Mouse (Mus musculus) neural tube, embryonic 11.5 days (tissue): ENCODE data around the gene Vps54. TPM values are rescaled to one million over a fixed set of nuclear protein-coding genes. Genes with fewer than 3 reads are reported as not detected.
"Not testable (repeated sequence)": the region's sequence is repeated elsewhere in the genome, so short reads cannot be mapped to it uniquely, and the experiment has no call there.

Experiments
- ATAC-seq: fragments of 200-750 bp; cut with Nextera tagmentation; 2 replicates; pipeline ENCODE4 v1.8.0; 2017; ENCODE audit warnings: moderate number of reproducible peaks, mild to moderate bottlenecking, moderate TSS enrichment, moderate library complexity; ENCODE audit not compliant: insufficient read depth, low FRiP score, low TSS enrichment
- DNase-seq: peaks from one replicate; pipeline ENCODE4 v3.0.0-alpha.2; 2015; ENCODE audit warnings: low spot score
- H3K27ac ChIP-seq: fragments of 300-500 bp; sonication (generic); 2 replicates; pipeline ENCODE4 v1.5.1; 2014; ENCODE audit warnings: low read depth, mild to moderate bottlenecking, low read length
- H3K27me3 ChIP-seq: fragments of 300-500 bp; sonication (generic); 2 replicates; pipeline ENCODE4 v1.6.1; 2014; ENCODE audit warnings: mild to moderate bottlenecking, low read length, mixed read lengths; ENCODE audit not compliant: control insufficient read depth, insufficient read depth
- H3K36me3 ChIP-seq: fragments of 300-500 bp; sonication (generic); 2 replicates; pipeline ENCODE4 v1.6.1; 2014; ENCODE audit warnings: mild to moderate bottlenecking, low read length, moderate library complexity, mixed read lengths; ENCODE audit not compliant: control insufficient read depth, insufficient read depth
- H3K4me1 ChIP-seq: fragments of 300-500 bp; sonication (generic); 2 replicates; pipeline ENCODE4 v1.6.1; 2014; ENCODE audit warnings: low read length, mixed read lengths; ENCODE audit not compliant: control insufficient read depth, insufficient read depth
- H3K4me2 ChIP-seq: fragments of 300-500 bp; sonication (generic); 2 replicates; pipeline ENCODE4 v1.6.1; 2014; ENCODE audit warnings: low read depth, mild to moderate bottlenecking, moderate library complexity
- H3K4me3 ChIP-seq: fragments of 300-500 bp; sonication (generic); 2 replicates; pipeline ENCODE4 v1.5.1; 2014; ENCODE audit warnings: low read depth, low read length
- H3K9ac ChIP-seq: fragments of 300-500 bp; sonication (generic); 2 replicates; pipeline ENCODE4 v1.6.1; 2014; ENCODE audit warnings: mild to moderate bottlenecking, low read length
- H3K9me3 ChIP-seq: fragments of 300-500 bp; sonication (generic); 2 replicates; pipeline ENCODE4 v1.6.1; 2016; ENCODE audit warnings: low read length; ENCODE audit not compliant: control insufficient read depth
- WGBS: fragments of 180-500 bp; shearing (Covaris S2); extraction: QIAGEN DNeasy Blood & Tissue Kit; methylation state at CpG from one replicate; pipeline ENCODE4 v1.1.7; 2014; 5-methylcytosine and 5-hydroxymethylcytosine counted together
- polyA plus RNA-seq: library from polyadenylated mRNA; unstranded; fragments of >200 nt; fragmentation: Nextera tagmentation; extraction: Ambion mirVana; gene quantifications from 2 replicates; pipeline ENCODE4 v1.2.1, GENCODE M21; 2014

Gene Vps54
- polyA plus RNA-seq, 1 experiment from 2014 or later, result 13.2 TPM

DNA sequence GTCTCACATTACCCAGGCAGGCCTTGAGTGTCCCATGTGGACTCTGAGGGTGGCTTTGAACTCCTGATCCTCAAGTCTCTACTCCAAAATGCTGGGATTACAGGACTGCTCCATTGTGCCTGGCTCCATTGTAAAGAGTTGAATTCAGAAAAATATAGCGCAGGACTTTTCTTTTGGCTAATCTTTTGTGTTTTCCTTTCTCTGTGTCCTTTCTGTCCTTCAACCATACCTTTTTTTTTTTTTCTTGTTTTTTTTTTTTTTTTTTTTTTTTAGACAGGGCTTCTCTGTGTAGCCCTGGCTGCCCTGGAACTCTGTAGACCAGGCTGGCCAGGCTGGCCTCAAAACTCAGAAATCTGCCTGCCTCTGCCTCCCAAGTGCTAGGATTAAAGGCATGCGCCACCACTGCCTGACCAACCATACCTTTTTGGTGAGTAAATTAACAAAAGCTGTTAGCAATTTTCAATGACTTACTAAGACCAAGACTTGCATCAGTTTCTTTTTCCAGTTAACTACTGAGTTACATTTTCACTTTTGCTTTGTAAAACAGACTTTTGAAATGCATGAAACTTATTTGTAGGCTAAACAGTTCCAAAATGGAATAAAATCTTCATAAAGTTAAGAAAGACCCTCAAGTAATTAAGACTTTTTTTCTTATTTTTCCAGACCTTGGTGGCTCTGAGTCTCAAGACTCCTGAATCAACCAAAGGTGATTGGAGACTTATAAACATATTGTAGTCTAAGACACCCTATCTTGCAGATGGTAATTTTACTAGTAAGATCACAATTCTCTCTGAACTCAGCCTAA lies 1.4 kb upstream of the Vps54 start:
- ATAC-seq (no peak), DNase-seq (no peak)
- H3K27ac ChIP-seq, result no peak overlapping the region
- no peak overlapping the region; the same call in 1 of the 2 replicates for H3K4me3 ChIP-seq
- 97% methylated on average over 2 of the region's 2 CpGs for WGBS
- H3K36me3 ChIP-seq, result no peaks in the 10 kb centered on the region
- H3K4me1 ChIP-seq, result 0 out of 2 replicates have a peak, but pooled peaks cover 3% of the 10 kb centered on the region
- H3K27me3 ChIP-seq, result no peaks in the 10 kb centered on the region
- no peak overlapping the region; the same call in 1 of the 2 replicates for H3K4me2 ChIP-seq
- H3K9me3 ChIP-seq, result no peaks in the 10 kb centered on the region
- H3K9ac ChIP-seq, result no peak overlapping the region

DNA sequence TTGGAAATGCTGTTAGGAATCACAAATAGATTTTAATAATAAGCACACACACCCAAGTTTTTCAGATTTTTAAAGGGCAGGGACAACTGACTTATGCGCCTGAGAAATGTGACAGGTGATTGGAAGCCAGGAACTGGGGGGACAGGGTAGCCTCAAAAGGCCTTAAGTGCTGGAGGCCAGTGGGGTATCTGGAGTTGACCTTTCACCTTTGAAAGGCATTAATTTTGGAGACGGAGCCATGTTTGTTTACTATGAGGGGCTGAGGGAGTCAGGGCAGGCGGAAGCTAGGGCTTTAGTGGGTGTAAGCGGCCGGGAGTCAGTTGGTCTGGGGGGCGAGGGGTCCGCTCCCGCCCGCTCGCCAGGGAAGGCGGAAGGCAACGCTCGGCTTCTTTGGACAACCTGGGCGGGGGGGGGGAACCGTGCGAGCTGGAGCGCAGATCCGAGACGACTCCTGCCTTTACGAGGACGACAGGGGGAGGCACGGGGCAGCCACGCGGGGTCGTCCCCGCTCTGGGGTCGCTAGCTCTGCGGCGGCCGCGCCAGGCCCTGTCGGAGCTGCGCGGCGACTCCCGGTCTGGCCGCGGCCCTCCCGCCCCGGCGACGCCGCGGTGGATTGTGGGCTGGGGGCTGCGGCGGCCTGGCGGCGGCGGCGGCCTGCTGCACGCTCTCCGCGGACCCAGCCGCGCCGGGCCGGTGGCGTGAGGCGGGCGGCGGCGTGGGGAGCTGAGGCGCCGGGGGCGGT lies 631 bp upstream of the Vps54 start:
- H3K27me3 ChIP-seq, result no peaks in the 10 kb centered on the region
- H3K36me3 ChIP-seq, result no peaks in the 10 kb centered on the region
- H3K4me1 ChIP-seq, result 0 out of 2 replicates have a peak, but pooled peaks cover 3% of the 10 kb centered on the region
- peak; percentile 91 for ATAC-seq
- peak overlapping the region; percentile 97 for H3K27ac ChIP-seq
- peak overlapping the region; percentile 61 for H3K4me2 ChIP-seq
- no peaks in the 10 kb centered on the region for H3K9me3 ChIP-seq
- DNase-seq, result peak; percentile 83
- WGBS, result 1% methylated on average over 57 of the region's 65 CpGs
- peak overlapping the region; percentile 98 for H3K9ac ChIP-seq
- peak overlapping the region; percentile 95 for H3K4me3 ChIP-seq

- ATAC-seq (no peak), DNase-seq (no peak)
- Histone ChIP-seq H3K27ac (peak overlapping the region; percentile 97), H3K4me1 (0 out of 2 replicates have a peak, but pooled peaks cover 3% of the 10 kb centered on the region), H3K9me3 (no peaks in the 10 kb centered on the region), H3K4me3 (peak overlapping the region; percentile 95), H3K9ac (peak overlapping the region; percentile 98), H3K27me3 (no peaks in the 10 kb centered on the region), H3K4me2 (peak overlapping the region; percentile 61), H3K36me3 (no peaks in the 10 kb centered on the region)
- 35% methylated on average over 7 of the region's 7 CpGs for WGBS
Observed at GRCm38 (mm10) chr11:21239763-21240509, 855 bp downstream of the Vps54 start.

GRCm38 (mm10) chr11:21241351-21241750 lies 2.3 kb downstream of the Vps54 start:
- Histone ChIP-seq H3K9me3 (no peaks in the 10 kb centered on the region), H3K27ac (no peak overlapping the region), H3K9ac (no peak overlapping the region), H3K36me3 (no peaks in the 10 kb centered on the region), H3K4me3 (no peak overlapping the region), H3K4me2 (no peak overlapping the region), H3K27me3 (no peaks in the 10 kb centered on the region), H3K4me1 (0 out of 2 replicates have a peak, but pooled peaks cover 3% of the 10 kb centered on the region)
- 90% methylated on average over 1 of the region's 1 CpGs for WGBS
- ATAC-seq, result no peak
- no peak for DNase-seq

- Histone ChIP-seq H3K4me1 (no peaks in the 10 kb centered on the region), H3K36me3 (no peaks in the 10 kb centered on the region), H3K4me2 (no peak overlapping the region), H3K9ac (no peak overlapping the region), H3K27me3 (no peaks in the 10 kb centered on the region), H3K27ac (no peak overlapping the region), H3K9me3 (no peaks in the 10 kb centered on the region), H3K4me3 (no peak overlapping the region)
- ATAC-seq (no peak), DNase-seq (no peak)
- 79% methylated on average over 4 of the region's 4 CpGs for WGBS
Observed at GRCm38 (mm10) chr11:21247203-21247865, 8.3 kb downstream of the Vps54 start.

GRCm38 (mm10) chr11:21247940-21248339 lies 8.9 kb downstream of the Vps54 start:
- Histone ChIP-seq H3K4me1 (no peaks in the 10 kb centered on the region), H3K4me2 (no peak overlapping the region), H3K36me3 (no peaks in the 10 kb centered on the region), H3K9me3 (no peaks in the 10 kb centered on the region), H3K27ac (no peak overlapping the region), H3K9ac (no peak overlapping the region), H3K4me3 (no peak overlapping the region), H3K27me3 (no peaks in the 10 kb centered on the region)
- DNase-seq (no peak), ATAC-seq (no peak)
- WGBS, result 93% methylated on average over 1 of the region's 1 CpGs

DNA sequence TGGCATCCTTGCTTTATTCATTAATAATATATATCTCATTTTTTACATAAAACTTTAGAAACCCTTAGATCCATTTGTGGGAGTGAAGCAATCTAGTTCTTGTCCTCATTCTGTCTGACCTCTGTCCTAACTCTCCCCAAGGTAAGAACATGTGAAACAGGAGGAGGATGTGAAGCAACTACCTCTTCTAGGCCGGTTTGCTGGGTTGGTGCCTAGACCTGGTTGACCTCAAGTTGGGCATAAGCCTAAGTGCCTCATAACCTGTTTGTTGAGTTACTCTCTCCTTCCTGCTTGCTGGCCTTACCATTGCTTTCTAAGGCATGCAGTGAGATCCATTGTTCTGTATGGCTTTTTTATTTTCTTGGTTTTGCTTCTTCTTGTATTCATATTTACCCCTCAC lies 11.3 kb downstream of the Vps54 start:
- H3K27ac ChIP-seq, result no peak overlapping the region
- no peaks in the 10 kb centered on the region for H3K9me3 ChIP-seq
- H3K4me1 ChIP-seq, result no peaks in the 10 kb centered on the region
- H3K4me2 ChIP-seq, result no peak overlapping the region
- no peaks in the 10 kb centered on the region for H3K27me3 ChIP-seq
- DNase-seq (no peak), ATAC-seq (no peak)
- no peak overlapping the region for H3K4me3 ChIP-seq
- WGBS, result 97% methylated on average over 1 of the region's 1 CpGs
- H3K36me3 ChIP-seq, result no peaks in the 10 kb centered on the region
- no peak overlapping the region for H3K9ac ChIP-seq

DNA sequence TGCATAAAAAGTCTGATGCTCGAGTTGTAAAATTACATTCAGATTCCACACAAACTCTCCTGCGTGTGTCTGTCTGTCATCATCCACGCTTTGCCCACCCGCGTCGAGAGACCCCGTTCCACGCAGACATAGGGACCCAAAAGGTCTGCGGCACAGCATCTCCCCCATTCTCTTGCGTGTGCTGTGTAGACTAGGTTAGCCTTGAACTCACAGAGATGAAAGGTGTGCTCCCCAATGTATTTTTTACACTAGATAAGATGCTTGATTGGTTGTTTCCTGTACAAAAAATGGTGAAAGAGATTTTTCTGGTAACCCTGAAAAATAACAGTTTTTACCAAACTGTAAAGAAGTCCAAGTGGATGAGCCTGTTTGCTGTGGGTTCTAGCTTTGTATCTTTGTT lies 19.5 kb downstream of the Vps54 start:
- H3K4me1 ChIP-seq, H3K4me3 ChIP-seq, H3K36me3 ChIP-seq, ATAC-seq, H3K27ac ChIP-seq, H3K9ac ChIP-seq, H3K4me2 ChIP-seq, DNase-seq, H3K27me3 ChIP-seq, H3K9me3 ChIP-seq: not testable (repeated sequence)
- 98% methylated on average over 10 of the region's 10 CpGs for WGBS
